Mouse (Mus musculus) limb, embryonic 10.5 days (tissue): ENCODE results near the gene Ss18l2. TPM values are rescaled to one million over a fixed set of nuclear protein-coding genes. Genes with fewer than 3 reads are reported as not detected.

ENCODE experiments used
- DNase-seq: peaks from one replicate; pipeline ENCODE4 v3.0.0-alpha.2; 2017; ENCODE audit warnings: low spot score
- H3K27ac ChIP-seq: fragments of 300-500 bp; sonication (generic); 2 replicates; pipeline ENCODE4 v1.5.1; 2016; ENCODE audit warnings: mild to moderate bottlenecking
- H3K27me3 ChIP-seq: fragments of 300-500 bp; sonication (generic); 2 replicates; pipeline ENCODE4 v1.6.1; 2016; ENCODE audit warnings: low read depth, mild to moderate bottlenecking; ENCODE audit not compliant: poor library complexity, severe bottlenecking
- H3K36me3 ChIP-seq: fragments of 300-500 bp; sonication (generic); 2 replicates; pipeline ENCODE4 v1.6.1; 2016; ENCODE audit warnings: mild to moderate bottlenecking, moderate library complexity
- H3K4me1 ChIP-seq: fragments of 300-500 bp; sonication (generic); 2 replicates; pipeline ENCODE4 v1.6.1; 2016
- H3K4me3 ChIP-seq: fragments of 300-500 bp; sonication (generic); 2 replicates; pipeline ENCODE4 v1.5.1; 2016; ENCODE audit warnings: mild to moderate bottlenecking, moderate library complexity
- H3K9me3 ChIP-seq: fragments of 300-500 bp; sonication (generic); replicated peaks from 2 replicates; pipeline ENCODE4 v1.6.1; 2016; ENCODE audit warnings: mild to moderate bottlenecking
- WGBS: fragments of 180-500 bp; shearing (Covaris S2); methylation state at CpG from one replicate; pipeline ENCODE4 v1.1.7; 2016; 5-methylcytosine and 5-hydroxymethylcytosine counted together
- polyA plus RNA-seq: library from polyadenylated mRNA; unstranded; fragments of >200 nt; fragmentation: Nextera tagmentation; extraction: Ambion mirVana; gene quantifications from 2 replicates; pipeline ENCODE4 v1.2.1, GENCODE M21; 2016

Gene Ss18l2
- polyA plus RNA-seq, 1 experiment from 2014 or later: 93.9 TPM

DNA sequence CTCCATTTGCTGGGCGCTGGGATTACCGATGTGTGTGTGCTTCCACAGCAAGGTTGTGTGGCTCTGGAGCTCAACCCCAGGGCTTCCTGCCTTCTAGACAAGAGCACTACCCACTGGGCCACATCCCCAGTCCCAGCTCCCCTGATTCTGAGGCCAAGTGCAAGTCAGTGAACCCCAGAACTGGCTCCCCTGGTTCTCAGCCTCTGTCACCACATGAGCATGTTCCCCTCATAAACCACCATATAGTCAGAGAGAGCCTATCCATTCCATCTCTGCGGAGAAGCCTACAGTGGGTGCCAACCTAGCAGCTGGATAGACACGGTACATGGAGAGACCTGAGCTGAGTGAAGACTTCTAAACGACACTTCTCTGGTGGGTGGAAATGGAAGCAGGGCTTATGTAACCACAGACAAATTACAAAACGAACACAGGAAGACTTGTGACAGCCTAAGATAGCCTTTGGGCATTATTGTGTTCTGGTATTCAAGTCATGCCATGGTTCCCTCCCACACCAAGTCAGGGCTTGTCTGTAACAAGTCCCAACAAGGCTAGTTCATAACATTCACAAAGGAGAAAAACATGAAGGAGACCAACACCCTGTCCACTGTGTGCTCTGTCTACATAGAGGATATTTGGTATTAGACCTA lies 4.0 kb upstream of the Ss18l2 start:
- Histone ChIP-seq H3K4me1 (peaks cover 38% of the 10 kb centered on the region), H3K9me3 (no peaks in the 10 kb centered on the region), H3K36me3 (no peaks in the 10 kb centered on the region), H3K27me3 (no peaks in the 10 kb centered on the region), H3K4me3 (no peak overlapping the region), H3K27ac (no peak overlapping the region)
- 83% methylated on average over 6 of the region's 6 CpGs for WGBS
- DNase-seq: no peak

DNA sequence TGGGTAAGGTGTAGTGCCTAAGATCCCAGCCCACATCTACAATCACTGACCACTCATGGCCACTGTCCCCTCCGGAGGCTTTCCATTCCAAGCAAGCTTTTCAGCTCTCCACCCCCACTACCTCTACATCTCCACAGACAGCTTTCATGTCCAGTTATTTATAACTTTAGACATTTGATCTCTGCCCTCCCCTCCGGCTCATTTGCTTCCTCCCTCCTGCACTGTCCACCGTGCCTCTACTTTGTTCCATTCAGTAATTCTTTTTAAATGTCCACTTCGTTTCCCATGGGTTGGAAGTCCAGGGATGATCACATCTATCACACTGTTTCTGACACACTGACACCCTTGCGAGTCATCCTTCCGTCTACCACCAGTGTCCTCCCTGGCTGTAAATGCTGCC lies 2.3 kb upstream of the Ss18l2 start:
- WGBS: 57% methylated on average over 6 of the region's 6 CpGs
- Histone ChIP-seq H3K4me1 (peaks cover 46% of the 10 kb centered on the region), H3K27ac (no peak overlapping the region), H3K4me3 (no peak overlapping the region), H3K27me3 (no peaks in the 10 kb centered on the region), H3K9me3 (no peaks in the 10 kb centered on the region), H3K36me3 (peaks cover 7% of the 10 kb centered on the region)
- DNase-seq: peak; percentile 16

DNA sequence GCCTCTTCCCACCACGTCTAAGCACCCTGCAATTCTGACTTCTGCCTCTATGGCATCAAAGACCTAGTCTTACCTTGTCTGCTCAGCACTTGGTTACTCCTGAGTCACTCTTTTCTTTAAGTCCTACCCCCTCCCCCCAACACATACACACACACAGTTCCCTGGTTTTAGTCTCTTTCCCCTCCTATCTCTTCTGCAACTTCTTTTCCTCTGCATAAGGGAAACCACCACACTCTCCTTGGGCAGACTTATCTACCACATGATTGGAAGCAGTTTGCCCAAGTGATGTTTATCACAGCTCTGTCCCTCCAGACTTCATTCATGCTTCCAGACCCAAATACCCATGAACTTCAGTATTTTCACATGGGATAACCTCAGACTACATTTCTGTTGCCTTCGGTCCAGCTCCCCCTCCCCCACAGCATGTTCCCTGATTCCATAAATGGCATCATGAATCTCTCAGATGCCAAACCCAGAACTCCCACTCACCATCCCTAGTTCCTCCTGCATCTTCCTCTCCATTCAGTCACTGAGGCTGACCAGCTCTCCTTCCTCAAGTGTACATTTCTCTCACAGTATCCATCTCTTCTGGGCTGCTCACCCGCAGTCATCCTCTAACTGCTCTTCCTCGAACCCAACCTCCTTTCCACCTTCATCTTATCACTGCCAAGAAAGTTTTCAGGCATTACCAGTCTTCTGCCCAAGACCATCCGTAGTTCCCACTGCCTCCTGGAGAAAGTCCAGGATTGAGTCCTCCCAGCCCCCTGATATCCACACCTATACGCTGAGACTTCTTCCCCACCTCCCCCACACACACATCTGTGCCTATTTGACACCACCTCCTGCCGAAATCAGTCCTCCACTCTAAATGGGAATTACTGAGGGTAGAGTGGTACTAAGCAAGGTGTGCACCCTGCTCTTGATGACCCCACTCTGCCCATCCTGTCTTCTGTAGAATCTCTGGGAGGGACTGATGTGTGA lies 1.3 kb upstream of the Ss18l2 start:
- Histone ChIP-seq H3K4me3 (no peak overlapping the region), H3K27ac (no peak overlapping the region), H3K4me1 (peaks cover 39% of the 10 kb centered on the region), H3K36me3 (peaks cover 17% of the 10 kb centered on the region), H3K9me3 (no peaks in the 10 kb centered on the region), H3K27me3 (no peaks in the 10 kb centered on the region)
- 70% methylated on average over 7 of the region's 7 CpGs for WGBS
- peak; percentile 20 for DNase-seq

DNA sequence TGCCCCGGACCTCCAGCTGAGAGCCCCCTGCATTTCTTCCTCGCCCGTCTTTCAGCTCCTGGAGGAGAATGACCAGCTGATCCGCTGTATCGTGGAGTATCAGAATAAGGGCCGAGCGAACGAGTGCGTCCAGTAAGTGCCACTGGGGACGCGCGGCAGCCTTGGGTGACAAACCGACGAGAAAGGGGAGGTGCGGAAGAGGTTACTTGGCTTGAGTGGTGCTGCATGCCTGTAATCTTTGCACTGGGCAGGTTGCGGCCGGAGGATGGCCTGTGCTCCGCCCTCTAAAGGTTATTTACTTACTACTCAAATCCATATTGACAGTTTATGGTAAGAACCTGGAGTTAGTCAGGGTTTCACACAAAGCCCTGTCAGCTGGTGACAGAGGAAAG lies 451 bp downstream of the Ss18l2 start:
- peaks cover 17% of the 10 kb centered on the region for H3K36me3 ChIP-seq
- peaks cover 26% of the 10 kb centered on the region for H3K4me1 ChIP-seq
- WGBS: 0% methylated on average over 18 of the region's 18 CpGs
- peak overlapping the region; percentile 96 for H3K4me3 ChIP-seq
- no peaks in the 10 kb centered on the region for H3K9me3 ChIP-seq
- DNase-seq: no peak
- no peaks in the 10 kb centered on the region for H3K27me3 ChIP-seq
- H3K27ac ChIP-seq: peak overlapping the region; percentile 89

DNA sequence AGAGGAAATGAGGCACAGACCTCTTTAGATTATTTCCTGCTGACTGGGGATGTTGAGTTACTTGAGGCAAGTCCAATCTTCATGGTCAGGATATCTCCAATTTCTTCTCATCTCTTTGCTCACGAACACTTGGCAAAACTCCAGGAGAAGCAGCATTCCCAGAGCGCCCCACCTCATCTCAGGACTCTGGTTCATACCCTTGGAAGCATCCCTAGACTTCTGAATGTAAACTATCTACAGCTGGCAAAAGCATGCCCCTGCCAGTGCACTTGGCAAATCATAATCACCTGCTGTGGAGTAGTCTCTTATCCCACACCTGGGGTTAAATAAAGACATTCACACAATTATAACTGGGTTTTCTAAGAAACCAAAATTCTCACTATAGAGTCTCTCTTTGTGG lies 6.9 kb downstream of the Ss18l2 start:
- Histone ChIP-seq H3K27me3 (no peaks in the 10 kb centered on the region), H3K36me3 (peaks cover 24% of the 10 kb centered on the region), H3K4me3 (no peak overlapping the region), H3K27ac (no peak overlapping the region), H3K4me1 (peaks cover 15% of the 10 kb centered on the region), H3K9me3 (no peaks in the 10 kb centered on the region)
- DNase-seq: no peak
- 84% methylated on average over 2 of the region's 2 CpGs for WGBS

DNA sequence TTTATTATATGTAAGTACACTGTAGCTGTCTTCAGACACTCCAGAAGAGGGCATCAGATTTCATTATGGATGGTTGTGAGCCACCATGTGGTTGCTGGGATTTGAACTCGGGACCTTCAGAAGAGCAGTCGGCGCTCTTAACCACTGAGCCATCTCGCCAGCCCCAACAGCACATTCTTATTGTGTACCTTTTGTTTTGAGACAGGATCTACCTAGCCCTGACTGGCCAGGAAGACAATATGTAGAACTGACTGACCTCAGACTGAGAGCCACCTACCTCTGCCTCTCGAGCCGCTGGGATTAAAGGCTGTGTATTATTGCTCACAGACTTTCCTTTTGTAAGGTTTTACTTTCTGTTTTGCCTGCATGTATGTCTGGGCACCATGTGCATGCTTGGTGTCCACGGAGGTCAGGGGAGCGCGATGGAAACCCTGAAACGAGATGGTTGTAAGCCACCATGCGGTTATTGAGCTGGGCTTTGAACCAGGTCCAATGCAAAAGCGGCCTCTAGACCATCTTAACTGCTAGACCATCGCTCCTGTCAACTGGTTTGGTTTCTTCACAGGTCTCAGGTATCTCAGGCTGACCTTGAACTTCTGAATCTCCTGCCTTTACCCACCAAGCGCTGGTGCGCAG lies 8.1 kb downstream of the Ss18l2 start:
- Histone ChIP-seq H3K36me3 (peaks cover 14% of the 10 kb centered on the region), H3K4me1 (peaks cover 15% of the 10 kb centered on the region), H3K27me3 (no peaks in the 10 kb centered on the region), H3K27ac (peak overlapping the region; percentile 97), H3K4me3 (peak overlapping the region; percentile 93), H3K9me3 (no peaks in the 10 kb centered on the region)
- DNase-seq: no peak
- WGBS: 67% methylated on average over 15 of the region's 15 CpGs

DNA sequence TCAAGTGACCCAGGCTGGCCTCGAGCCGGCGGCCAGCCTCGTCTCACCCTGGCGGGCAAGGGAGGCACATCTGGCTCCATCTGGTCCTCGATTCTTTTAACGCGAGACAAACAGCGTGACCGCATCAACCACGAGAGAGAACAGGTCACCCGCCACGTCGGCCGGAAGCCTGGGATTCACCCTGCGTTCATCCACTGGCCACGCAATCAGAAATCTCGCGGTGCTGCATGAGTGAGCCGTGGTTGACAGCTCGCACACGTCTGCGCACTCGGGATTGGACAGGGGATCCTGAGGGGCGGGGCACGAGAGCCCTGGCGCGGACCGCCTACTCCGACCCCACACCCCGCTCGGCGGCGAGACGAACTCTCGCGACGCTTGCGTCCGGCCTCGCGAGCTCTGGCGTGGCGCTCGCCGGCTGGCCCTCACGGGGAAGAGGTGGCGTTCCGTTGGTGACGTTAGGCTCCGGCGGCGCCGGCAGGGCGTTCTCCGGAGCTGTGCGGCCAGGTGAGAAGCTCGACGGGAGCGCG lies 8.7 kb downstream of the Ss18l2 start, which contains the start of gene Nktr:
Nktr (plus strand) TSS at position 378 of the 527 bp plus-strand sequence.
- peak; percentile 94 for DNase-seq
- WGBS: under 1% methylated on average over 61 of the region's 61 CpGs

DNA sequence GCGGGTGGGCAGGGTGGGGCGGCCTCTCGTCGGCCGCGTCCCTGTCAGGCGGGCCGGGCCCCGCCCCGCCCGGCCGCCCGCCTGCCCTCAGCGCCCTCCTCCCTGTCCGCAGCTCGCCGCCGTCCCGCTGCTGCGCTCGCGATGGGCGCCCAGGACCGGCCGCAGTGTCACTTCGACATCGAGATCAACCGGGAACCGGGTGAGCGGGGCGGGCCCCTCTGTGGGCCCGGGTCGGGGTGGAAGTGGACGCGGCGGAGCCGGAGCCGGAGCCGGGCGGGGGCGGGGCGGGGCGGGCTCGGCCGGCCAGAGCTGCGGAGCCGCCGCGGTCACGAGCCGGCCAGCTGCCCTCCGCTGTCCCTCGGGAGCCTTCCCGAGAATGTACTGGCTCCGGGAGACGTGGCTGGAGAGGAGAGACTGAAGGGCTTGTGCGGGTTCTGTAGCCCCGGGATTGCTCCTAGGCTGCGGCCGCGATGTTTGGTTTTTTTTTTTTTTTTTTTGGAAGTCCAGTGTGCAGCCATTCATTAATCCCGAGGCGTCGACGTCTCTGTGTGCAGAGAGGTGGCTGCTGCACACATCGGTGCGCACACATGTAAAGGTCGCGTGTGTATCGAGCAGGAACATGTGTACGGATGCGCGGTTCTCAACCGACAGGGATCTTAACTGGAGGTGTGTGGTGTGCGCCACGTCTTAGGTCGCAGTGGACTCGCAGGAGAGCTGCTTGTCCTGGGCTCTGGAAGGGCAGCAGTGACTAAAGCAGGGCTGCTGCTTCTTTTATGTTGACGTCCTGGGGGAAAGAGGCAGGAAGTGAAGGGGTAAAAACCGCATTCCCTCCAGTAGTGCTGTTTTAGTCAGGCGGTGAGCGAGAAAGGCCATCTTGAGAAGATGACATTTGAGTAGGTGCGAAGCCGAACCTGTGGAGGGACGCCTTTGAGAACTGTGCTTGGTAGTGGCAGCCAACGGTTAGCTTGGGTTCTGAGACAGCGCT lies 9.5 kb downstream of the Ss18l2 start:
- H3K27ac ChIP-seq: peak overlapping the region; percentile 97
- peak overlapping the region; percentile 93 for H3K4me3 ChIP-seq
- H3K9me3 ChIP-seq: no peaks in the 10 kb centered on the region
- peak; percentile 67 for DNase-seq
- no peaks in the 10 kb centered on the region for H3K27me3 ChIP-seq
- peaks cover 15% of the 10 kb centered on the region for H3K4me1 ChIP-seq
- H3K36me3 ChIP-seq: peaks cover 10% of the 10 kb centered on the region; the same call in 1 of the 2 replicates
- under 1% methylated on average over 76 of the region's 87 CpGs for WGBS

More for the DNA sequence above, 8.7 kb downstream of the Ss18l2 start, which contains the start of gene Nktr:
- Histone ChIP-seq H3K27me3 (no peaks in the 10 kb centered on the region), H3K36me3 (peaks cover 7% of the 10 kb centered on the region), H3K27ac (peak within 1 kb of the TSS; percentile 97), H3K4me1 (peaks cover 15% of the 10 kb centered on the region), H3K4me3 (peak within 1 kb of the TSS; percentile 93), H3K9me3 (no peaks in the 10 kb centered on the region)

DNA sequence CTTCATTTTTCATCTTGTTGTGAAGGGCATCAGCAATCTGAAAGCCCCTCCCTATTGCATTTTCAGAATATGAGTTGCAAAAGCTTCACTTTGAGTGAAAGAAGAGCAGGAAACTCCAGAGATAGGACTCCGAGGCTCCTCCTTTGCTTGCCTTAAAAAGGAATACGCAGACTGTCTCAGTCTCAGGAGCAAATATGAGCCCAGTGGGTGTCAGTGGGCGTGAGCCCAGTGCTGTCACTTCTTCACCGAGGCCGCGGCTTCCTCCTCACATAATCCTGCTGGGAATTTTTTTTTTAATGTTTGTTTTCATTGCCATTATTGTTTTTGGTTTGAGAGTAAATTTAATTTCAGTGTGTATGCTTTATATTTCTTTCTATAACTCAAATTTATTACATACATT lies 30.4 kb downstream of the Ss18l2 start:
- Histone ChIP-seq H3K4me1 (no peaks in the 10 kb centered on the region), H3K27ac (no peak overlapping the region), H3K9me3 (no peaks in the 10 kb centered on the region), H3K36me3 (peaks cover 79% of the 10 kb centered on the region), H3K27me3 (no peaks in the 10 kb centered on the region), H3K4me3 (no peak overlapping the region)
- DNase-seq: no peak
- WGBS: 94% methylated on average over 6 of the region's 6 CpGs

DNA sequence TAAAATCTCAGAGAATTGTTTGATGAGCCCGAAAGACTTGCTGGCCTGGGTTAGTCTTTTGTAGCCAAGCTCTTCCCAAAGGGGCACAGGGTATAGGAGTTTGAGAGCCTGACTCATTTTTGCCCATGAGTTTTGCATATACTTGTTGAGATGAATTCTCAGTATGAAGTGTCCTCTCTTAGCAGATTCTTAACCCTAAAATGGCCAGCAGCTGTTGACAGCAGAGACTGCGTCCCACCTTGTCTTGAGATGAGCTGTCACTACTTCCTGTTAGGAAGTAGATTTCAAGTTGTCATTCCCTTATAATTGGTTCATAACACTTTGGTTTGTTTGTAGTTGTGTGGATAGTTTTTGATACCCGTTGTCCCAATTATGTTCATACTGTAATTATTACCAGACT lies 31.0 kb downstream of the Ss18l2 start:
- Histone ChIP-seq H3K27ac (no peak overlapping the region), H3K9me3 (no peaks in the 10 kb centered on the region), H3K27me3 (no peaks in the 10 kb centered on the region), H3K36me3 (peaks cover 79% of the 10 kb centered on the region), H3K4me1 (no peaks in the 10 kb centered on the region), H3K4me3 (no peak overlapping the region)
- no peak for DNase-seq
- WGBS: 93% methylated on average over 3 of the region's 3 CpGs

DNA sequence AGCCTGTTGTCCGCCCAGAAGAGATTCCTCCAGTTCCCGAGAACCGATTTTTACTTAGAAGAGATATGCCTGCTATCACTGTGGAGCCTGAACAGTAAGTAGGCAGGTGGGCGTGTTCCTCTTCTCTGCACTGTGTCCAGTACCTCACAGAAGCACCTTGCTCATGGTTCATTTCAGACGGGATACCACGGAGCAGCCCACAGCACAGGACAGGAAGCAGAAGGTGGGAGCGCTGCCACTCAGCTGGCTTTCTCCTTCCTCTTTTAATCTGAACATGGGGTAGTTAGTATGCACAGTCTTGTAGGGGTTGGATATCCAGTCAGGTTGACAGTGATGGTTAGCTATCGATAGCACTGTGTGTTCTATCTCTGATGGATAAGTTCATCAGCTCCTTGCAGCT lies 33.9 kb downstream of the Ss18l2 start:
- H3K36me3 ChIP-seq: peaks cover 94% of the 10 kb centered on the region
- no peaks in the 10 kb centered on the region for H3K4me1 ChIP-seq
- WGBS: 95% methylated on average over 8 of the region's 8 CpGs

DNA sequence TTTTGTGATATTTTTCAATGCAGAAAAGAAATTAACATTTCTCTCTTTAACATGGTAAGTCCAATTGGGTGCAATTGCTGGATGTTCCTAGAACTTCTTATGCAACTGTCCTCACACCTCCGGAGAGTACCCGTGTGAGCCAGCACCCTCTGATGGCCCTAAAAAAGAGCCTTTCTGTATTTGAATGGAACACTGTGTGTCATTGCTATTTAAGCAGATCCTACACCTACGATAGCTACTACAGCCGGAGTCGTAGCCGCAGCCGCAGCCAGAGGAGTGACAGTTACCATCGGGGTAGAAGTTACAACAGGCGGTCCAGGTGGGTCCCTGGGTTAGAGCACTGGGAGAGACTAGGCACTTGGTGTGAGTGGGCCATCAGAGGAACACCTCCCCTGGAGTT lies 42.6 kb downstream of the Ss18l2 start:
- Histone ChIP-seq H3K4me3 (no peak overlapping the region), H3K9me3 (no peaks in the 10 kb centered on the region), H3K36me3 (peaks cover 91% of the 10 kb centered on the region), H3K27ac (no peak overlapping the region), H3K27me3 (no peaks in the 10 kb centered on the region), H3K4me1 (peaks cover 8% of the 10 kb centered on the region)
- no peak for DNase-seq
- 97% methylated on average over 9 of the region's 9 CpGs for WGBS

More for the DNA sequence above, 33.9 kb downstream of the Ss18l2 start:
- Histone ChIP-seq H3K27me3 (no peaks in the 10 kb centered on the region), H3K27ac (no peak overlapping the region), H3K9me3 (no peaks in the 10 kb centered on the region), H3K4me3 (no peak overlapping the region)
- DNase-seq: no peak
